Mouse (Mus musculus) neural tube, embryonic 14.5 days (tissue): ENCODE data around the gene Greb1. TPM values are rescaled to one million over a fixed set of nuclear protein-coding genes. Genes with fewer than 3 reads are reported as not detected.
A peak's percentile ranks its signal among the peaks of the same experiment; 100 is the strongest.

Experiments
- ATAC-seq: fragments of 200-750 bp; cut with Nextera tagmentation; 2 replicates; pipeline ENCODE4 v1.8.0; 2017; ENCODE audit warnings: low read depth, mild to moderate bottlenecking, moderate TSS enrichment, moderate library complexity
- H3K27ac ChIP-seq: fragments of 300-500 bp; sonication (generic); 2 replicates; pipeline ENCODE4 v1.5.1; 2014; ENCODE audit warnings: low read depth, mild to moderate bottlenecking, control low read depth, low read length, moderate library complexity, mixed read lengths
- H3K27me3 ChIP-seq: fragments of 300-500 bp; sonication (generic); 2 replicates; pipeline ENCODE4 v1.6.1; 2014; ENCODE audit warnings: low read length; ENCODE audit not compliant: control insufficient read depth, insufficient read depth
- H3K36me3 ChIP-seq: fragments of 300-500 bp; sonication (generic); 2 replicates; pipeline ENCODE4 v1.6.1; 2014; ENCODE audit warnings: low read length, mixed read lengths; ENCODE audit not compliant: control insufficient read depth, insufficient read depth
- H3K4me1 ChIP-seq: fragments of 300-500 bp; sonication (generic); 2 replicates; pipeline ENCODE4 v1.6.1; 2014; ENCODE audit warnings: low read length; ENCODE audit not compliant: control insufficient read depth, insufficient read depth
- H3K4me2 ChIP-seq: fragments of 300-500 bp; sonication (generic); 2 replicates; pipeline ENCODE4 v1.6.1; 2014; ENCODE audit warnings: mild to moderate bottlenecking, low read depth, low read length, control low read depth
- H3K4me3 ChIP-seq: fragments of 300-500 bp; sonication (generic); 2 replicates; pipeline ENCODE4 v1.5.1; 2014; ENCODE audit warnings: low read depth, low read length, control low read depth, mixed read lengths
- H3K9ac ChIP-seq: fragments of 300-500 bp; sonication (generic); replicated peaks from 2 replicates; pipeline ENCODE4 v1.6.1; 2014; ENCODE audit warnings: low read depth, mild to moderate bottlenecking, control low read depth, low read length, mixed read lengths
- H3K9me3 ChIP-seq: fragments of 300-500 bp; sonication (generic); 2 replicates; pipeline ENCODE4 v1.6.1; 2016; ENCODE audit warnings: low read length; ENCODE audit not compliant: control insufficient read depth
- WGBS: fragments of 180-500 bp; shearing (Covaris S2); extraction: QIAGEN DNeasy Blood & Tissue Kit; methylation state at CpG from one replicate; pipeline ENCODE4 v1.1.7; 2014; 5-methylcytosine and 5-hydroxymethylcytosine counted together
- polyA plus RNA-seq: library from polyadenylated mRNA; unstranded; fragments of >200 nt; fragmentation: Nextera tagmentation; extraction: Ambion mirVana; gene quantifications from 2 replicates; pipeline ENCODE4 v1.2.1, GENCODE M21; 2014

Greb1 gene
- polyA plus RNA-seq, 1 experiment from 2014 or later: 1.3 TPM

DNA sequence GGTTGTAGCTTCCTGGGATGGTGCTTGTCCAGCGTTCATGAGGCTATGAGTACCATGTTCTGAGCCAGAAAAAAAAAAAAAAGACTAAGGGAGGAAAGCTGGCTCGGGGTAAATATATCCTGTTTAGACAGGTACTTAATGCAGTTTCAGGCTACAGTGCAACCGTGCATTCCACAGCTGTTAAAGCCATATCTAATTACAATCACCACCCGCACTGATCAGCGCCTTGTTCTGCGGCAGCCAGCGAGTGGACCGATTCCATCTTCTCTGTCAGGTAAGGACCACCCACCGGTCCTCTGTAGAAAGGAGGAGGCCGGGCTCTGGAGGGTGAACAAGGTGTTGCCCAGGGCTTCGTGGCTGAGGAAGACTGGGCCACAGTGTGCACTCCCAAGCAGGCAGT, 34.0 kb upstream of the Greb1 start:
- H3K36me3 ChIP-seq: no peaks in the 10 kb centered on the region
- no peaks in the 10 kb centered on the region; the same call in 1 of the 2 replicates for H3K9me3 ChIP-seq
- no peak overlapping the region for H3K9ac ChIP-seq
- WGBS: 79% methylated on average over 11 of the region's 11 CpGs
- H3K4me2 ChIP-seq: no peak overlapping the region
- H3K27ac ChIP-seq: no peak overlapping the region
- no peaks in the 10 kb centered on the region for H3K4me1 ChIP-seq
- no peak; the same call in 1 of the 2 replicates for ATAC-seq
- no peaks in the 10 kb centered on the region for H3K27me3 ChIP-seq
- H3K4me3 ChIP-seq: no peak overlapping the region

DNA sequence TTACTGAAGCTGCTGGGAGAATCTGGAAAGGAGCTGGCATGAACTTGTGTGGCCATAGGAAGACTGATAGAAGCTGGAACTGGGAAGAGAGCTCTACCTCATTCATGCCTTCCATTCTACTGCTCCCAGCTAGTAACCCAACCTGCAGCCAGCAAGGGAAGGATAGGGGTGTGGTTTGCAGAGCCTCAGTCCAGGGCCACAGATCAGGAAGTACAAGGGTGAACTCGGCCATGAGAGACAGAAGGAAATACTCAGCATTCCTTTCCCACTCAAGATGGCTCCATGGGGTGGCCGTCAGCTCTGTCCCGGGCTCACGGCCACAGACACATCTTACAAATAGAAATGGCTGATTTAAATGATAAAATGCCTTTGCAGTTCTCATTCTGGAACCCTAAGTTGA, 30.4 kb upstream of the Greb1 start:
- 81% methylated on average over 4 of the region's 4 CpGs for WGBS
- Histone ChIP-seq H3K36me3 (0 out of 2 replicates have a peak, but pooled peaks cover 2% of the 10 kb centered on the region), H3K4me2 (no peak overlapping the region), H3K9me3 (no peaks in the 10 kb centered on the region), H3K27ac (no peak overlapping the region), H3K4me3 (no peak overlapping the region), H3K9ac (no peak overlapping the region), H3K27me3 (no peaks in the 10 kb centered on the region), H3K4me1 (no peaks in the 10 kb centered on the region)
- no peak for ATAC-seq

DNA sequence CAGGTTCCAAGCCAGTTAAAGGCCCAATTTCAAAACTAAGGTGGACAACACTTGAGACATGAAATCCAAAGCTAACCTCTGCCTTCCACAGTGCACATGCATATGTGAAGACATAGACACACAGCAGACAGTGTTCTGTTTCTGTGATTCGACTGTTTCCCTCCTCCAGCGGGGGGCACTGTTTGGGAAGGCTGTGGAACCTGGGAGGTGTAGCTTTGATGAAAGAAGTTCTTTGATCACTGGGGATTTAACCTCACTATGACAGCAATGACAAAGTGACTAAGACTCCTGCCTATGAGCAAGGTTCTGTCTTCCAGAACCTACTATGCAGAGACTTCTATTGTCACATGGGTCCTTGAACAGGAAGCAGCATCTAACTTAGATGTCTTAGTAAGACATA, 29.1 kb upstream of the Greb1 start:
- Histone ChIP-seq H3K27ac (no peak overlapping the region), H3K9me3 (no peaks in the 10 kb centered on the region), H3K27me3 (no peaks in the 10 kb centered on the region), H3K9ac (no peak overlapping the region), H3K36me3 (peaks cover 2% of the 10 kb centered on the region; the same call in 1 of the 2 replicates), H3K4me3 (no peak overlapping the region), H3K4me2 (no peak overlapping the region), H3K4me1 (no peaks in the 10 kb centered on the region)
- WGBS: 88% methylated on average over 2 of the region's 2 CpGs
- ATAC-seq: no peak

DNA sequence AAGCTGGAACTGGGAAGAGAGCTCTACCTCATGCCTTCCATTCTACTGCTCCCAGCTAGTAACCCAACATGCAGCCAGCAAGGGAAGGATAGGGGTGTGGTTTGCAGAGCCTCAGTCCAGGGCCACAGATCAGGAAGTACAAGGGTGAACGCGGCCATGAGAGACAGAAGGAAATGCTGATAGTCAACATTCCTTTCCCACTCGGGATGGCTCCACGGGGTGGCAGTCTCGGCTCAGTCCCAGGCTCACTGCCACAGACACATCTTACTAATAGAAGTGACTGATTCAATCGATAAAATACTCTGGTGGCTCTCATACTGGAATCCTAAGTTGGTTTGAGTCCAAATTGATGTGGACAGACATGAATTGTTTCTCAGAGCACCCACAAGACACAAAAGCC, 27.8 kb upstream of the Greb1 start:
- Histone ChIP-seq H3K4me1 (no peaks in the 10 kb centered on the region), H3K9me3 (no peaks in the 10 kb centered on the region), H3K27ac (no peak overlapping the region), H3K9ac (no peak overlapping the region), H3K4me2 (no peak overlapping the region), H3K36me3 (peaks cover 6% of the 10 kb centered on the region; the same call in 1 of the 2 replicates), H3K27me3 (no peaks in the 10 kb centered on the region), H3K4me3 (no peak overlapping the region)
- ATAC-seq: no peak
- WGBS: 84% methylated on average over 6 of the region's 6 CpGs

DNA sequence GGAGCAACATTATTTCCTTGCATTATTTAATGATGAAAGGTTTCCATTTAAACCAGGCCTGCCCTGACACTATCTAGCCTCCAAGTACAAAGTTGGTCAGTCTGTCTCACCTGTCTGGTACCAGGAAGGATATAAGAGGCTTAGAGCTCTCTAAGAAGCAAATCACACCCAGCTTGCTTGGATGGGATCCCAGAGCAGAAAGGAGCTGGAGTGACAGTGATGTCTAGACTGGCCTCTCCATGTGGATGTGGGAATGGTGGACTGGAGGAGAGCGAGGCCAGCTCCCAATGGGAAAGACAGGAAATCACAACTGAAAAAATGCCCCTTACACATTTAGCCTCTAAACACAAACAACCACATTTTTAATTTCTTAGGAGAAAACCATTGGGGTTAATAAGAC, 23.0 kb upstream of the Greb1 start:
- Histone ChIP-seq H3K27me3 (no peaks in the 10 kb centered on the region), H3K4me2 (no peak overlapping the region), H3K27ac (no peak overlapping the region), H3K4me3 (no peak overlapping the region), H3K9me3 (no peaks in the 10 kb centered on the region), H3K9ac (no peak overlapping the region), H3K36me3 (peaks cover 42% of the 10 kb centered on the region), H3K4me1 (peaks cover 4% of the 10 kb centered on the region; the same call in 1 of the 2 replicates)
- WGBS: 95% methylated on average over 1 of the region's 1 CpGs
- no peak for ATAC-seq

DNA sequence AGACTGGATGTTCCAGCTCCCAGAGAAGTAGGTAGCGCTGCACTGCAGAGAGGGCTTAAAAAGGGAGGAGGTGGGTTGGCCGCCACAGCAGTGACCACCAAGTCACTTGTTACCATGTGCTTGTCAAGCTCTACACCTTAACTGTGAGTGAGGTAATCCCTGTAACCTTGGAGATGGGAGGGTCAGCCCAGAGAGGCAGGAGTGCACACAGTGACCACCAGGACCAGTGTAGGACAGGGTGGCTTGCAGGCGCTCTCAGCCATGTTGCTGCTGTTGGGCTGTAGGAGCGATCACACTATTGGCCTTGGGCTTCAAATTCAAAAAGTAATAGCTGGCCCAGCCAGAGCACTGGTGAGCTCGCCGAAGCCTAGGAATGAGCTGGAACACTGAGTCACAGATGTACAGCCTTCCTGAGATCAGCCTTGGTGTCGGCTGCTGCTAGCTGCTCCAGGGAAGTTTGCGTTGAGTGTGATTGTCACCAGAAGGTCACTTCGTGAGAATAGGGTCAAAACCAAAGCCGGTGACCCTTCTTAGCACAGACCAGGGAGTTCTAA, 21.6 kb upstream of the Greb1 start:
- H3K36me3 ChIP-seq: peaks cover 42% of the 10 kb centered on the region
- no peak overlapping the region for H3K9ac ChIP-seq
- H3K4me3 ChIP-seq: no peak overlapping the region
- peaks cover 6% of the 10 kb centered on the region; the same call in 1 of the 2 replicates for H3K4me1 ChIP-seq
- no peaks in the 10 kb centered on the region for H3K9me3 ChIP-seq
- H3K27me3 ChIP-seq: no peaks in the 10 kb centered on the region
- no peak for ATAC-seq
- no peak overlapping the region for H3K27ac ChIP-seq
- no peak overlapping the region for H3K4me2 ChIP-seq
- 96% methylated on average over 10 of the region's 10 CpGs for whole genome bisulfite sequencing

DNA sequence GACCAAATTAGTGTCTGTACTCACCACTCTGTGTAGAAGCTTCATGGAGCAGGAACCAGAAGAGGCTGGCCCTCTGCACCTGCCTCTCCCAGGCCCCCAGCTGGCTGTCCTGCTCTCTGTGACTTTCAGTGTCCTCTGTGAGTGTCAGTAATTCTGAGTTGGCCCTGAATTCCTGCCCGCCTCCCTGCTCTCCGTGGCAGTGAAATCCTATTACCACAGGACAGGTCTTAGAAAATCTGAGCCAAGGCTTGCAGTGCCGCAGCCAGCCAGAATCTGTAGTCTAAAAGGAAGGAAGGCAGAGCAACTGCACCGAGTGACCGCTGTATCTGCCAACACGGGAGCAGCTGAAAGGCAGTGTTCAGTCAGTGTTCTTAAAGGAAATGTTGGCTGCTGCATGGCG, 20.1 kb upstream of the Greb1 start:
- Histone ChIP-seq H3K4me2 (no peak overlapping the region), H3K9me3 (no peaks in the 10 kb centered on the region), H3K4me3 (no peak overlapping the region), H3K36me3 (peaks cover 49% of the 10 kb centered on the region), H3K27ac (no peak overlapping the region), H3K4me1 (peaks cover 6% of the 10 kb centered on the region; the same call in 1 of the 2 replicates), H3K9ac (no peak overlapping the region), H3K27me3 (no peaks in the 10 kb centered on the region)
- 79% methylated on average over 7 of the region's 7 CpGs for WGBS
- no peak for ATAC-seq

DNA sequence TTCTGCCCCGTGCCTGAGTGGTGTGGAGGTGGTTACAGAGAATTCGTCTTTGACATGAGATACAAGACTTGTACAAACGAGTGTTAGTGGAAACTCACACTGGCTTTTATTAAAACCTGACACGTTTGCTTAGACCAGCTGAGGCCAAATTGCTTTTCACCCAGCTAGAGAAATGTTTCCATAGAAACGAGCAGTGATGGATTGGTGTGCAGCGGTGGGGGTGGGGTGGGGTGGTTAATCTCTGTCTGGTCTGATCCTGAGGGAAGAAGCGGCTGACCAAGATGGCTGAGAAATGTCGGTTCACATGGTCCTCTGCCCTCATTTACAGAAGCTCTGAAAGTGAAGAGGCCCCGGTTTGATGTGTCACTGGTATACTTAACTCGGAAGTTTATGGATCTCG, 17.8 kb upstream of the Greb1 start:
- Histone ChIP-seq H3K36me3 (peaks cover 45% of the 10 kb centered on the region), H3K9ac (no peak overlapping the region), H3K4me3 (no peak overlapping the region), H3K4me2 (no peak overlapping the region), H3K9me3 (no peaks in the 10 kb centered on the region), H3K27me3 (no peaks in the 10 kb centered on the region), H3K4me1 (peaks cover 6% of the 10 kb centered on the region; the same call in 1 of the 2 replicates), H3K27ac (0 out of 2 replicates have a peak overlapping the region, but pooled peaks have one; percentile 39)
- 21% methylated on average over 11 of the region's 11 CpGs for WGBS
- ATAC-seq: peak; percentile 68; the same call in 1 of the 2 replicates

DNA sequence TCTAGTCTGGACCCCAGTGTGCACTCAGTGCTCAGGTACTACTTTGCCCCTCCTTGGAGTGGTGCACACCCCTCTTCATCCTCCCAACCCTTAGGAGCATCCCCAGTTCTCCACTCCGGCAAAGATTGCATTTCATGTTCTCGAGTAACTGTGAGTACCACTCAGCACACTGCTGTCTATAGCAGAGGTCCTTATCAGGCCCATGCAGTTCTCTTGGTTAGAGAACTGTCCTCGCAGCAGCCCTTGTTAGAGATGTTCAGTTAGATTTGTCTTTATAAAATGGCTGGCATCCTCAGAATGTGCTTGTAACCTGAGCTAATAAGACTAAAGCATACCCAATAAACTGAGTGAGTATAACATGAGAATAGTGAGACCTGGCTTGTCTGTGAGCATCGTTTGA, 16.5 kb upstream of the Greb1 start:
- WGBS: 91% methylated on average over 4 of the region's 4 CpGs
- ATAC-seq: no peak
- Histone ChIP-seq H3K27me3 (no peaks in the 10 kb centered on the region), H3K36me3 (peaks cover 31% of the 10 kb centered on the region), H3K4me3 (no peak overlapping the region), H3K27ac (no peak overlapping the region), H3K4me1 (peaks cover 6% of the 10 kb centered on the region; the same call in 1 of the 2 replicates), H3K9me3 (no peaks in the 10 kb centered on the region), H3K4me2 (no peak overlapping the region), H3K9ac (no peak overlapping the region)
